Mouse (Mus musculus) ZHBTc4 (cell line): ENCODE measurements around the gene Gm20708.
A peak's percentile ranks its signal among the peaks of the same experiment; 100 is the strongest.
"Not testable (repeated sequence)": the region's sequence is repeated elsewhere in the genome, so short reads cannot be mapped to it uniquely, and the experiment has no call there.

Source experiments
- DNase-seq: peaks from one replicate; pipeline ENCODE4 v3.0.0-alpha.2; 2011; ENCODE audit warnings: low read depth, low spot score

The Gm20708 gene

GRCm38 (mm10) chr11:117781199-117781821, 28.2 kb upstream of the Gm20708 start:
- DNase-seq = no peak

GRCm38 (mm10) chr11:117781993-117782704, 27.3 kb upstream of the Gm20708 start, which contains the start of the genes Tmc8 and Tmc6:
Tmc8 (plus strand) TSS chr11:117782076.
Tmc6 (minus strand) TSS chr11:117782198.
- DNase-seq = peak; percentile 29

- DNase-seq = no peak
Measured at GRCm38 (mm10) chr11:117782705-117783034, 26.8 kb upstream of the Gm20708 start.

GRCm38 (mm10) chr11:117783089-117783488, 26.4 kb upstream of the Gm20708 start:
- peak; percentile 78 for DNase-seq

- DNase-seq = no peak
Measured at GRCm38 (mm10) chr11:117783683-117784309, 25.7 kb upstream of the Gm20708 start.

- DNase-seq = peak; percentile 87
Measured at GRCm38 (mm10) chr11:117786294-117786693, 23.2 kb upstream of the Gm20708 start.

DNA sequence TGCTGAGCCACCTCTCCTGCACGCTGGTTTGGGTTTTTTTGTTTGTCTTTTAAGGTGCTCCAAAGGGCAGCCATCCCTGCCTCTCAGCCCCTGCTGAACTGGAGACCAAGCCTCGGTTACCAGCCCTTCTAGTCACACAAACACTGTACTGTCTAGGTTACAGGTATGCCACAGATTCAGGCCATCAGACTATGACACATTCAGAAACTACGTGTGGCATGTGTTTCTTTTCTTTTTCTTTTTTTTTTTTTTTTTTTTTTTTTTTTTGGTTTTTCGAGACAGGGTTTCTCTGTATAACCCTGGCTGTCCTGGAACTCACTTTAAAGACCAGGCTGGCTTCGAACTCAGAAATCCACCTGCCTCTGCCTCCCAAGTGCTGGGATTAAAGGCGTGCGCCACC, 21.0 kb upstream of the Gm20708 start:
- DNase-seq = not testable (repeated sequence)

GRCm38 (mm10) chr11:117790286-117790685, 19.2 kb upstream of the Gm20708 start:
- DNase-seq = peak; percentile 85

DNA sequence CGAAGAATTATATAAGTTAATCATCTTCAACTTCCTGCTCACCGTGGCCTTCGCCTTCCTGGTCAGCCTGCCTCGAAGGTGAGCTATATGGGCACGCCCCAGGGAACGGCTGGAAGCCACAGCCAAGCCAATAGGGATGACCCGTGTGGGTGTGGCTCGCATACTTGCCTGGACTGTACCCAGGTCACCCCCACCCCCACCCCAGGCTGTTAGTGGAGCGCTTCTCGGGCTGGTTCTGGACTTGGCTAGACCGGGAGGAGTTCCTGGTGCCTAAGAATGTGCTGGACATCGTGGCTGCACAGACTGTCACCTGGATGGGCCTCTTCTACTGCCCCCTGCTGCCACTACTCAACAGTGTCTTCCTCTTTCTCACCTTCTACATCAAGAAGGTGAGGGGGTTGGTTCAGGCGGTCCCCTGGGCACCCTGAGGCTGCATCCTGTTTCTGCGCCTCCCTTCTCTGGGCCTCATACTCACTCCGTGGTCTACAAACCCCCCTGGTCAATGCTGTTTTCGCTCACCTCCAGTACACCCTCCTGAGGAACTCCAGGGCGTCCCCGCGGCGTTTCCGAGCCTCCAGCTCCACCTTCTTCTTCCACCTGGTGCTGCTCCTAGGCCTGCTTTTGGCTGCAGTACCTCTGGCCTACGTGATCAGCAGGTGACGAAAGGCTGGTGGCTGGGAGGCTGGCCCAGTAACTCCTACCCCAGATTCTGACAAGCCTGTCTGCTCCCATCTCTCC, 18.6 kb upstream of the Gm20708 start:
- peak; percentile 68 for DNase-seq

GRCm38 (mm10) chr11:117791441-117791761, 18.1 kb upstream of the Gm20708 start:
- DNase-seq = no peak

DNA sequence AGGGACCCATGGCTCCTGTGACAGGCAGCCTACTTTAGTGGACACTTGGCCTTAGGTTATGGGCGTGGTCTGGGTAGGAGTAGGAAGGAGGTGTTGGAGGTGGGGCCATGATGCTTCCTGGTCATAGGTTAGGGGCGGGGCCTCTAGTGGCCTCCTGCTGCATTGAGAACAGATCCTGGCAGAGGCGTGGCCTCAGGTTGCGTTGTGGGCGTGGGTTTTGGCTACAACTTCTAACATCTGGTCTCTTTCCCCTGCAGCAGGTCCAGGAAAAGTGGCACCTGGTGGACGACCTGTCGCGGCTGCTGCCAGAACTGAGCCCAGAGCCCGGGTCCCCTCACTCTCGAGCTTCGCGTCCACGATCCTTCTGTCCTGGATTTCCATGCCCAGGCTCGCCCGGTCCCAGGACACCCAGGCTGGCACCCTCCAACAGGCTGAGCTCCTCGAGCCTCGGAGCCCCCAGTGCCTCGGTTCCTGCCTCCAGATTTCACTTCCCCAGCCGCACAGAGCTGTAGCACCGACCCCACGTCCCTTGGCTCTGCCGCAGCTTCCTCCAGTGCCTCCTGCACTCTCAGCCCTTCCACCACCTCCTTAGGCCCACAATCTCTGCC, 17.1 kb upstream of the Gm20708 start:
- peak; percentile 97 for DNase-seq

GRCm38 (mm10) chr11:117794035-117794551, 15.4 kb upstream of the Gm20708 start:
- DNase-seq = peak; percentile 39

- no peak for DNase-seq
Measured at GRCm38 (mm10) chr11:117796954-117797353, 12.5 kb upstream of the Gm20708 start.

GRCm38 (mm10) chr11:117797511-117798159, 11.8 kb upstream of the Gm20708 start, which contains the start of gene 6030468B19Rik:
6030468B19Rik (plus strand) TSS chr11:117797660.
- no peak for DNase-seq

GRCm38 (mm10) chr11:117798160-117798541, 11.3 kb upstream of the Gm20708 start:
- DNase-seq = no peak

DNA sequence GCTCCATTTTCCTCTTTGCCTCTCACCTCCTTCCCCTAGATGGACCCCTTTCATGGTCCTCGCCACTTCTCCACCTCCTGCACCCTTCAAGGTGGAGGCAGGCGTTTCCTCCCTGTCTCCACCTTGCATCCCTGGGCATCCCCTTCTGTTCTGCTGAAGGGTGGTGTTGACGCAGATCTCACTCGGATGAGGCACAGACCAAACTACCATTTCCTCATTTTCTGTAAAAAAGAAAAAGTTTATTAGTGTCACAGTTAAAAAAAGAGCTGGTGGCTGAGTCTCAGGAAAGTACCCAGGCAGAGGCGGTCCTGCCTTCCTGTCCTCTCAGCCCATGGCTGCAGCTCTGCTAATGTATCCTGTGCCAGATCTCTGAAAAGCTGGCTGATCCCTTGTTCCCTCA, 10.3 kb upstream of the Gm20708 start:
- no peak for DNase-seq

GRCm38 (mm10) chr11:117800038-117800437, 9.4 kb upstream of the Gm20708 start:
- no peak for DNase-seq

DNA sequence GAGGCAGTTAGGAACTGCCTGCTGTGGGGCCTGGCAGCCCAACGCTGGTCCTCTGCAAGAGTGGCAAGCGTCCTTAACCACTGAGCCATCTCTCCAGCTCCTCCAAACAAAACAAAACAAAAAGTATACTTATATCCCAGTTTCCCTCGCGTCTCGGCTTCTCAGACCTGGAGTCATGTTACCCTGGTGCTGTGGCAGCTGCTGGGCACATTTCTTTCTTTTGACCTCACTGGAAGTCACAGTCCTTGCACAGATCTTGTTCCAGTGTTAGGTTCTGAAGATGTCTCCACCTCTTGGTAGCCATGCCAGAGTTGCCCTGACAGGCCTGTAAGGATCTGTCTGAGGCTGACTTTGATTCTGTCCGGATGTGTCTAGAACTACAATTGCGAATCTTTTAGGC, 7.8 kb upstream of the Gm20708 start:
- DNase-seq = no peak

GRCm38 (mm10) chr11:117803166-117803688, 6.2 kb upstream of the Gm20708 start:
- no peak for DNase-seq

GRCm38 (mm10) chr11:117806781-117807180, 2.7 kb upstream of the Gm20708 start:
- no peak for DNase-seq
